Mouse (Mus musculus): ENCODE measurements around the gene Pde10a. TPM values are rescaled to one million over a fixed set of nuclear protein-coding genes. Genes with fewer than 3 reads are reported as not detected.

Pde10a gene
- polyA plus RNA-seq, 1 experiment: 26.2 TPM

DNA sequence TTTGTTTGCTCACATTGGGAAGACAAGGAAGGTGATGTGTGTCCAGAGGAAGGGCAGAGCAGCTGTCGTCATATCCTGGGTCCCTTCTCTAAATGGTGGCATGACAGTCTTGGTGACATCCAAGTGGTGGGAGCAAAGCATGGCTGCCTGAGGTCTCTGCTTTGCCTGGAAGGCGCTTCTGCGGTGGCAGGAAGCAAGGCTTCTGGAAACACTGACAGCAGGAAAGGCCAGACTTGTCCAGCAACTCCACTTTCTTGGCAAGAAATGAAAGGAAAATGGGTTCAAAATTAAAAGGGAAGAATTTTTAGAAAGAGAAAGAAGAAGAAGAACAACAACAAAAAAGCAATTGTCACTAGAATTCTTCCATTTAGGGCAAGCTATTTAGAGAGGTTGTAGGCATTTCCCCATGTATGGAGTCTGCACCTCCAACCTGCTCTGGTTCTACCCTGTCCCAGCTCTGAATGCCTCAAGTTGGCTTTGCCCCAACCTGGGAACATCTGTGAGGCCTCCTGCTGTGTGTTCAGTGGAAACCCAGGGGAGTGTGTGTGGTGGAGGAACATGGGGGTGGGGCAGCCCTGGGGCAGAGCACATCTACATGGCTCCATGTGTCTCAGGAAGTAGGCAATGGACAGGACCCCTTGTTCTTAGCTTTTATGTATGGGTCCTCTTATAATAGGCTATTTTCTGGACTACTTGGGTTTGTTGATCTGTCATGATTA lies 288.8 kb downstream of the Pde10a start:
- Histone ChIP-seq H3K27ac (ENCODE audit: control insufficient read depth, insufficient read depth, low read depth, low read length) (no peak overlapping the region), H3K4me1 (ENCODE audit: control insufficient read depth, insufficient read depth, low read length) (no peaks in the 10 kb centered on the region; the same call in 1 of the 2 replicates), H3K36me3 (ENCODE audit: control insufficient read depth, insufficient read depth, low read length) (no peaks in the 10 kb centered on the region), H3K4me3 (ENCODE audit: control insufficient read depth, low read depth, low read length) (no peak overlapping the region), H3K27me3 (ENCODE audit: control insufficient read depth, insufficient read depth, low read length) (no peaks in the 10 kb centered on the region)
- no peak for TF ChIP-seq CTCF (IDR thresholded peaks at IDR 0.05; ENCODE audit: control insufficient read depth, insufficient read depth, insufficient replicate concordance, low read depth, low read length)

DNA sequence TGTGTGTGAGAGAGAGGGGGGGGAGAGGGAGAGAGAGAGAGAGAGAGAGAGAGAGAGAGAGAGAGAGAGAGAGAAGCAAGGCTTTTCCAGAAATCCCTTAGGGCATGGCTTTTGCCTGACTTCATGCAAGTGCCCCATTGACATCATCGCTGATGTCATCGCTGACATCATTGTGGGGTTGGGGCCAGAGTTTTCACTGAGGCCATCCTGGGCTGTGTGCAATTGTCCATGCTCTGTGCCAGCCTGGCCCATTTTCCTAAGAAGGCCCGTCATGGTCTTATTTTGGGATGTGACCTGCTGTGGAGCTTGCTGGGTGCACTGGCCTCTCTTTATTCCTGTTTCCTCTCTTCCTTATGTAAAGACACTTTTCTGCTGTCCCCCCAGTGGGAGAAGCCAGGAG lies 290.2 kb downstream of the Pde10a start:
- no peaks in the 10 kb centered on the region for H3K27me3 ChIP-seq (ENCODE audit: control insufficient read depth, insufficient read depth, low read length)
- no peak overlapping the region for H3K4me3 ChIP-seq (ENCODE audit: control insufficient read depth, low read depth, low read length)
- no peak for TF ChIP-seq CTCF (IDR thresholded peaks at IDR 0.05; ENCODE audit: control insufficient read depth, insufficient read depth, insufficient replicate concordance, low read depth, low read length)
- no peak for TF ChIP-seq POLR2A (IDR thresholded peaks at IDR 0.05; ENCODE audit: control insufficient read depth, low read depth, low read length)
- no peak overlapping the region for H3K27ac ChIP-seq (ENCODE audit: control insufficient read depth, insufficient read depth, low read depth, low read length)
- no peaks in the 10 kb centered on the region; the same call in 1 of the 2 replicates for H3K4me1 ChIP-seq (ENCODE audit: control insufficient read depth, insufficient read depth, low read length)
- H3K36me3 ChIP-seq (ENCODE audit: control insufficient read depth, insufficient read depth, low read length): no peaks in the 10 kb centered on the region

DNA sequence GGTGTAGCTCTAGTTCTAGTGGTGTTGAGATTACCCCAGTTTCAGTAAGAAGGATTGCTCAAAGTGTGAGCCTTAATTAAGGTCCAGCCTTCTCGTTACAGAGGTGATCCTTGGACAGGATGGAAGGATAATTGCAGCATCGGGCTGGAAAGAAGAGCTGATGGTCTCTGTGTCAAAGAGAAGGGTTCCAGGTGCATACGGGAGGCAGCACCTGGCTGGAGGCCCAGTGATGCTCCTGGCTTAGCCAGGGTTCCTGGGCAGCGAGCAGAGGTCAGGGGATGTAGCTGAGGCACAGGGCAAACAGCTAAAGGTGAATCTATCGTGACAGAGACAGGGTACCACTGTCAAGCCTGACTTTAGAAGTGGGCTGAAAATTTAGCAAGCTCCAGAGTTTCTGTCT lies 290.7 kb downstream of the Pde10a start:
- Histone ChIP-seq H3K27ac (ENCODE audit: control insufficient read depth, insufficient read depth, low read depth, low read length) (no peak overlapping the region), H3K27me3 (ENCODE audit: control insufficient read depth, insufficient read depth, low read length) (no peaks in the 10 kb centered on the region), H3K4me1 (ENCODE audit: control insufficient read depth, insufficient read depth, low read length) (no peaks in the 10 kb centered on the region; the same call in 1 of the 2 replicates), H3K36me3 (ENCODE audit: control insufficient read depth, insufficient read depth, low read length) (no peaks in the 10 kb centered on the region), H3K4me3 (ENCODE audit: control insufficient read depth, low read depth, low read length) (no peak overlapping the region)
- no peak for TF ChIP-seq CTCF (IDR thresholded peaks at IDR 0.05; ENCODE audit: control insufficient read depth, insufficient read depth, insufficient replicate concordance, low read depth, low read length)

- no peaks in the 10 kb centered on the region; the same call in 1 of the 2 replicates for H3K4me1 ChIP-seq (ENCODE audit: control insufficient read depth, insufficient read depth, low read length)
- H3K4me3 ChIP-seq (ENCODE audit: control insufficient read depth, low read depth, low read length): no peak overlapping the region
- no peak overlapping the region for H3K27ac ChIP-seq (ENCODE audit: control insufficient read depth, insufficient read depth, low read depth, low read length)
- TF ChIP-seq POLR2A (IDR thresholded peaks at IDR 0.05; ENCODE audit: control insufficient read depth, low read depth, low read length) (no peak), CTCF (IDR thresholded peaks at IDR 0.05; ENCODE audit: control insufficient read depth, insufficient read depth, insufficient replicate concordance, low read depth, low read length) (no peak)
- H3K36me3 ChIP-seq (ENCODE audit: control insufficient read depth, insufficient read depth, low read length): no peaks in the 10 kb centered on the region
- no peaks in the 10 kb centered on the region for H3K27me3 ChIP-seq (ENCODE audit: control insufficient read depth, insufficient read depth, low read length)
Measured at GRCm38 (mm10) chr17:8818675-8819074, 293.5 kb downstream of the Pde10a start.

DNA sequence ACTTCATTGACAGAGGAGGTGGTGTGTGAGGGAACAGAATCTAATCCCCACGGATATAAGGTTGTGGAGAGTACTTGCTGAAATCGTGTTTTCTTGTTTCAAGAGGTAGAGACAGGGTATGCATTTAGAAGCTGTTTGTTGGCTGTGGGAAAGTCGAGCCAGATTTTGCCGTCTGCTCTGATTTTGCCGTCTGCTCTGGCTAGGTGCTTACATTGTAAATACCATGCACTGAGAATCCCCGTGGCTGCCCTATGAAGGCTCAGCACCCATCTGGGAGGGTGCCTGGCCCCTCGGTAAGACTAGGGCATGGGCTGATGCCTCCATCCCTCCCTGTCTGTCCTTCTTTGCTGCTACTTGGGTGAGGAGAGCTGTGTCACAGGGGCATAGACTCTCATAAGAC lies 298.4 kb downstream of the Pde10a start:
- no peak overlapping the region for H3K27ac ChIP-seq (ENCODE audit: control insufficient read depth, insufficient read depth, low read depth, low read length)
- H3K4me3 ChIP-seq (ENCODE audit: control insufficient read depth, low read depth, low read length): no peak overlapping the region
- H3K4me1 ChIP-seq (ENCODE audit: control insufficient read depth, insufficient read depth, low read length): no peaks in the 10 kb centered on the region
- no peaks in the 10 kb centered on the region for H3K36me3 ChIP-seq (ENCODE audit: control insufficient read depth, insufficient read depth, low read length)
- TF ChIP-seq POLR2A (IDR thresholded peaks at IDR 0.05; ENCODE audit: control insufficient read depth, low read depth, low read length) (no peak), CTCF (IDR thresholded peaks at IDR 0.05; ENCODE audit: control insufficient read depth, insufficient read depth, insufficient replicate concordance, low read depth, low read length) (no peak)
- H3K27me3 ChIP-seq (ENCODE audit: control insufficient read depth, insufficient read depth, low read length): no peaks in the 10 kb centered on the region

DNA sequence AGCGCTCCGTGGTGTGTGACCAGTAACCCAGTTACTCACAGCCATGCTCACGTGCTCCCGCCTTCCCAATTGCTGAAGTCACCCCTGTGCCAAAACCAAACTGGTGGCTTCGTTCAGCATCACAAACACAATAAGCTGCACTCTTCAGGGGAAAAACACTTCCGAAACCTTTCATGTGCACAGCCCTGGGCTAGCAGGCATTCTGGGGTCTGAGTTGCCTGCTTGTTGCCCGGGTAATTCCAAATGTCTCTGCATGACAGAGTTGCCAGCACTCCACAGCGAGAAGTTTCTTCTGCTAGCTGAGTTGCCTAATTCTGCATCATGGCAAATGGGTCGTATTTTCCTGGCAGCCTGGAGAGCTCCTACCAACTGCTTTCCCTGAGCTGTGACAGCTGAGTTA lies 302.0 kb downstream of the Pde10a start:
- no peak overlapping the region for H3K27ac ChIP-seq (ENCODE audit: control insufficient read depth, insufficient read depth, low read depth, low read length)

DNA sequence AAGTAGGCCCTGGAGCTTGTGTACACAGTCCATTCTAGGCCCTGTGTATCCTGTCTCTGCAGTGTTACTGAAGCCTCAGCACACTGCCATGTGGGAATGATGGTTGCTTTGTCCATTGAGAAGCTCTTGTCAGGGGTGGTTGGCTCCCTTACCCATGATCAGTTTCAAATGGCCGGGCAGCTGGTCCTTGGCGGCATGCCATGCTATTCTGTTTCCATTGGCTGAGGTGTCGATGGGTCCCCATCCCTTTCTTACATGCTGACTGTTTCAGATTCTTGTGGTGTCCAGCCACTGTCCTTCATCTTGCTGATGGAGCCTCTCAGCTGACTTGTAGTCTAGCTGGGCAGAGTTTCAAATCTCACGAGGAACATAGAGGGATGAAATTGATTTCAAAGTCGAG lies 305.8 kb downstream of the Pde10a start:
- no peak overlapping the region for H3K27ac ChIP-seq (ENCODE audit: control insufficient read depth, insufficient read depth, low read depth, low read length)
- no peaks in the 10 kb centered on the region for H3K27me3 ChIP-seq (ENCODE audit: control insufficient read depth, insufficient read depth, low read length)
- H3K4me3 ChIP-seq (ENCODE audit: control insufficient read depth, low read depth, low read length): no peak overlapping the region
- TF ChIP-seq CTCF (IDR thresholded peaks at IDR 0.05; ENCODE audit: control insufficient read depth, insufficient read depth, insufficient replicate concordance, low read depth, low read length): no peak
- H3K4me1 ChIP-seq (ENCODE audit: control insufficient read depth, insufficient read depth, low read length): no peaks in the 10 kb centered on the region
- no peaks in the 10 kb centered on the region for H3K36me3 ChIP-seq (ENCODE audit: control insufficient read depth, insufficient read depth, low read length)

More for the DNA sequence above, 302.0 kb downstream of the Pde10a start:
- no peak overlapping the region for H3K4me3 ChIP-seq (ENCODE audit: control insufficient read depth, low read depth, low read length)
- TF ChIP-seq POLR2A (IDR thresholded peaks at IDR 0.05; ENCODE audit: control insufficient read depth, low read depth, low read length) (no peak), CTCF (IDR thresholded peaks at IDR 0.05; ENCODE audit: control insufficient read depth, insufficient read depth, insufficient replicate concordance, low read depth, low read length) (no peak)
- H3K36me3 ChIP-seq (ENCODE audit: control insufficient read depth, insufficient read depth, low read length): no peaks in the 10 kb centered on the region
- H3K4me1 ChIP-seq (ENCODE audit: control insufficient read depth, insufficient read depth, low read length): no peaks in the 10 kb centered on the region
- no peaks in the 10 kb centered on the region for H3K27me3 ChIP-seq (ENCODE audit: control insufficient read depth, insufficient read depth, low read length)

DNA sequence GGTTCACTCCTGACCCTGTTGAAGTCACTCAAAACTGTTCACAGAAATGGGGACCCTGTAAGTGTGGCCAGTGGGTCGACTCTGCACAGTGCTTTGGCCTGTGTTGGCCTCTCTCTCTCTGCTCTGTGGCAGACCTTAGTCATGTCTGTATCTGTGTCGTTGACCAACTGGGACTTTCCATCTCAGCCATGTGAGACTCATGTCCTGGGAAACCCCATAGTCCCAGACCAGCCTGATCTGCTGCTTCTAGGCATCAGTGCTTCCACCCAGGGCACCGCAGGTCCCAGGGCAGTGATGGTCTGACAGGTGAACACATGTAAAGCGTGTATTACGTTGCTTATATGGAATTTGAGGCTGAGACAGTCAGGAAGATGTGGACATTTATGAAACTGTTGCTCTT lies 311.1 kb downstream of the Pde10a start:
- TF ChIP-seq POLR2A (IDR thresholded peaks at IDR 0.05; ENCODE audit: control insufficient read depth, low read depth, low read length): no peak
- TF ChIP-seq CTCF (IDR thresholded peaks at IDR 0.05; ENCODE audit: control insufficient read depth, insufficient read depth, insufficient replicate concordance, low read depth, low read length): no peak
- Histone ChIP-seq H3K36me3 (ENCODE audit: control insufficient read depth, insufficient read depth, low read length) (no peaks in the 10 kb centered on the region), H3K4me3 (ENCODE audit: control insufficient read depth, low read depth, low read length) (no peak overlapping the region), H3K27ac (ENCODE audit: control insufficient read depth, insufficient read depth, low read depth, low read length) (no peak overlapping the region), H3K27me3 (ENCODE audit: control insufficient read depth, insufficient read depth, low read length) (no peaks in the 10 kb centered on the region), H3K4me1 (ENCODE audit: control insufficient read depth, insufficient read depth, low read length) (no peaks in the 10 kb centered on the region)
